ENCODE assay signal across 9 mouse cellular contexts in genomic region chr7:139119152-139119774, GRCm38 (mm10). TPM values are rescaled to one million over a fixed set of nuclear protein-coding genes. Genes with fewer than 3 reads are reported as not detected.
DNase-seq lines count a peak whose midpoint lies in the region; ATAC-seq and TF ChIP-seq lines count a peak whose summit lies in the region.
"Had no signal": no experiment of that assay in that cellular context is flagged by ENCODE, and none has a peak within 500 bp of the region (broad histone marks: within the 10 kb centered on the region; RNA-seq: fewer than 3 reads in every experiment).

No protein-coding gene starts in this region.

- H3K4me1 ChIP-seq in E14TG2a.4 (replicated peaks; ENCODE audit: low read depth, low read length) = no peaks in the 10 kb centered on the region
- H3K4me1 ChIP-seq in forebrain, embryonic 11.5 days (replicated peaks; ENCODE audit: control insufficient read depth, insufficient read depth, low read length) = no peaks in the 10 kb centered on the region
- H3K4me1 ChIP-seq in heart, postnatal 0 days (ENCODE audit: control insufficient read depth, insufficient read depth) = no peaks in the 10 kb centered on the region
- no peaks in the 10 kb centered on the region for H3K4me1 ChIP-seq in liver, postnatal 0 days (ENCODE audit: insufficient read depth)
- H3K4me1 ChIP-seq in olfactory bulb, adult 2 months (ENCODE audit: control insufficient read depth, insufficient read depth, low read length) = no peaks in the 10 kb centered on the region
- no peaks in the 10 kb centered on the region for H3K4me1 ChIP-seq in thymus, adult 2 months (replicated peaks; ENCODE audit: control insufficient read depth, insufficient read depth, low read length)

- TF ChIP-seq CTCF in E14TG2a.4 (conservative IDR thresholded peaks at IDR 0.05; ENCODE audit: low read length) = peak; percentile 75
- peak; percentile 95 for TF ChIP-seq CTCF in heart, postnatal 0 days (IDR thresholded peaks at IDR 0.05; ENCODE audit: low read depth)
- peak; percentile 84 for TF ChIP-seq CTCF in liver, postnatal 0 days (IDR thresholded peaks at IDR 0.05; ENCODE audit: low read depth)
- TF ChIP-seq CTCF in olfactory bulb, adult 2 months (IDR thresholded peaks at IDR 0.05; ENCODE audit: insufficient read depth, low read depth, low read length) = peak; percentile 85
- TF ChIP-seq CTCF in thymus, adult 2 months (IDR thresholded peaks at IDR 0.05; ENCODE audit: borderline replicate concordance, control insufficient read depth, extremely low read depth, insufficient read depth, low read length, poor library complexity) = no peak

- TF ChIP-seq POLR2A in olfactory bulb, adult 2 months (IDR thresholded peaks at IDR 0.05; ENCODE audit: insufficient read depth, low read depth, low read length) = no peak
- no peak for TF ChIP-seq POLR2A in thymus, adult 2 months (IDR thresholded peaks at IDR 0.05; ENCODE audit: control insufficient read depth, extremely low read depth, insufficient read depth, low read length, poor library complexity)

- H3K27me3 ChIP-seq in E14TG2a.4 (ENCODE audit: insufficient read depth, low read length) = peaks cover 36% of the 10 kb centered on the region
- no peaks in the 10 kb centered on the region for H3K27me3 ChIP-seq in forebrain, embryonic 11.5 days (ENCODE audit: control insufficient read depth, insufficient read depth, low read length)
- H3K27me3 ChIP-seq in heart, postnatal 0 days (ENCODE audit: control insufficient read depth, insufficient read depth, low read length) = 0 out of 2 replicates have a peak, but pooled peaks cover 8% of the 10 kb centered on the region
- H3K27me3 ChIP-seq in liver, postnatal 0 days (ENCODE audit: insufficient read depth, low read length) = no peaks in the 10 kb centered on the region
- H3K27me3 ChIP-seq in thymus, adult 2 months (ENCODE audit: control insufficient read depth, insufficient read depth, low read length) = no peaks in the 10 kb centered on the region

- H3K4me2 ChIP-seq in forebrain, embryonic 11.5 days (ENCODE audit: low read depth, low read length, severe bottlenecking) = no peak overlapping the region
- H3K4me2 ChIP-seq in heart, postnatal 0 days (ENCODE audit: low read depth, low read length) = no peak overlapping the region
- no peak overlapping the region for H3K4me2 ChIP-seq in liver, postnatal 0 days (ENCODE audit: low read depth, low read length)

- TF ChIP-seq EP300 in heart, postnatal 0 days (IDR thresholded peaks at IDR 0.05; ENCODE audit: low read depth) = no peak
- no peak for TF ChIP-seq EP300 in liver, postnatal 0 days (IDR thresholded peaks at IDR 0.05; ENCODE audit: low read depth)

- no peak overlapping the region for H3K4me3 ChIP-seq in E14TG2a.4 (replicated peaks; ENCODE audit: low read length)
- H3K4me3 ChIP-seq in forebrain, embryonic 11.5 days (ENCODE audit: low read depth, low read length) = no peak overlapping the region
- H3K4me3 ChIP-seq in heart, postnatal 0 days (ENCODE audit: low read depth, low read length) = no peak overlapping the region
- no peak overlapping the region for H3K4me3 ChIP-seq in liver, postnatal 0 days (ENCODE audit: low read depth, low read length)
- no peak overlapping the region for H3K4me3 ChIP-seq in olfactory bulb, adult 2 months (ENCODE audit: insufficient read depth, low read depth, low read length)
- no peak overlapping the region for H3K4me3 ChIP-seq in thymus, adult 2 months (ENCODE audit: control insufficient read depth, insufficient read depth, low read length)
- H3K4me3 ChIP-seq: erythroblast, embryonic 14.5 days had no signal

- H3K36me3 ChIP-seq in E14TG2a.4 (ENCODE audit: insufficient read depth, low read length) = no peaks in the 10 kb centered on the region
- no peaks in the 10 kb centered on the region for H3K36me3 ChIP-seq in forebrain, embryonic 11.5 days (ENCODE audit: control insufficient read depth, insufficient read depth, low read length)
- H3K36me3 ChIP-seq in heart, postnatal 0 days (replicated peaks; ENCODE audit: control insufficient read depth, insufficient read depth, low read length) = no peaks in the 10 kb centered on the region
- no peaks in the 10 kb centered on the region for H3K36me3 ChIP-seq in liver, postnatal 0 days (replicated peaks; ENCODE audit: insufficient read depth, low read length)
- no peaks in the 10 kb centered on the region for H3K36me3 ChIP-seq in thymus, adult 2 months (ENCODE audit: control insufficient read depth, insufficient read depth, low read length)

- peak; percentile 36 for DNase-seq in c-Kit-positive CD71-negative TER-119-negative erythroid progenitor cells, embryonic 14.5 days (ENCODE audit: low read depth)
- peak; percentile 89 for DNase-seq in forebrain, embryonic 11.5 days (ENCODE audit: low spot score)
- peak; percentile 73 for DNase-seq in heart, postnatal 0 days (ENCODE audit: low spot score)
- DNase-seq in kidney, postnatal 14 days = peak; percentile 88
- DNase-seq in liver, postnatal 0 days = peak; percentile 77
- DNase-seq in thymus, adult 2 months = peak; percentile 47

- no peak overlapping the region for H3K9ac ChIP-seq in forebrain, embryonic 11.5 days (ENCODE audit: low read length)
- H3K9ac ChIP-seq in heart, postnatal 0 days (replicated peaks; ENCODE audit: low read depth, low read length) = no peak overlapping the region
- H3K9ac ChIP-seq in liver, postnatal 0 days (replicated peaks) = no peak overlapping the region

- 50% methylated on average over 13 of the region's 13 CpGs for WGBS in forebrain, embryonic 11.5 days
- 33% methylated on average over 13 of the region's 13 CpGs for WGBS in heart, postnatal 0 days
- WGBS in liver, postnatal 0 days (ENCODE audit: insufficient replicate concordance) = 44% methylated on average over 13 of the region's 13 CpGs
- WGBS in olfactory bulb, adult 2 months = 37% methylated on average over 13 of the region's 13 CpGs
- WGBS in thymus, adult 2 months = 49% methylated on average over 13 of the region's 13 CpGs

- peak; percentile 75 for ATAC-seq in forebrain, embryonic 11.5 days (replicated peaks; ENCODE audit: low FRiP score)
- peak; percentile 49; the same call in 1 of the 2 replicates for ATAC-seq in heart, postnatal 0 days (ENCODE audit: insufficient read depth, low read depth)
- ATAC-seq in liver, postnatal 0 days = no peak

- H3K9me3 ChIP-seq in E14TG2a.4 (ENCODE audit: low read length) = no peaks in the 10 kb centered on the region
- H3K9me3 ChIP-seq in forebrain, embryonic 11.5 days (ENCODE audit: control insufficient read depth, low read length) = no peaks in the 10 kb centered on the region
- no peaks in the 10 kb centered on the region for H3K9me3 ChIP-seq in heart, postnatal 0 days (replicated peaks; ENCODE audit: control insufficient read depth, low read length)
- H3K9me3 ChIP-seq in liver, postnatal 0 days (ENCODE audit: low read length) = no peaks in the 10 kb centered on the region

- no peak overlapping the region for H3K27ac ChIP-seq in forebrain, embryonic 11.5 days (ENCODE audit: low read depth, low read length)
- no peak overlapping the region for H3K27ac ChIP-seq in heart, postnatal 0 days (ENCODE audit: low read depth)
- H3K27ac ChIP-seq in liver, postnatal 0 days (ENCODE audit: low read depth) = no peak overlapping the region
- H3K27ac ChIP-seq in olfactory bulb, adult 2 months (ENCODE audit: insufficient read depth, low read depth, low read length) = no peak overlapping the region
- H3K27ac ChIP-seq in thymus, adult 2 months (ENCODE audit: control insufficient read depth, insufficient read depth, low read length) = no peak overlapping the region

RNA-seq across cellular contexts. Expression of gene Dpysl4, which starts 33.5 kb away (rescaled TPM):
- 113 and 125 TPM in 2 replicates for polyA plus RNA-seq in forebrain, embryonic 11.5 days (2014; fragmentation: Nextera tagmentation; extraction: Ambion mirVana)
- total RNA-seq in heart, postnatal 0 days (2014; rRNA removed; ENCODE audit: low replicate concordance) = 0.11 and 4.1 TPM in 2 replicates
- polyA plus RNA-seq in heart, postnatal 0 days (2015; fragmentation: Nextera tagmentation; extraction: Ambion mirVana) = 0.75 and 1.3 TPM in 2 replicates
- polyA plus RNA-seq in liver, postnatal 0 days (2015; fragmentation: Nextera tagmentation; extraction: Ambion mirVana) = 0.04 TPM in 1 of 2 replicates, not detected in the other
- polyA plus RNA-seq in olfactory bulb, adult 2 months (2012; ENCODE audit: insufficient read depth, insufficient read length, low replicate concordance, missing spikeins) = not detected in 2 replicates
- 0.11 and 0.84 TPM in 2 replicates for polyA plus RNA-seq in thymus, adult 2 months (2012; rRNA removed)
- polyA plus RNA-seq: erythroblast, embryonic 14.5 days had no signal

Comparison
In these comparisons a context has a peak if more than half of its experiments do, and no peak if none do; other contexts are left out.
1. DNase-seq: peak in every context shown above with its lines; median percentile 89 in forebrain, embryonic 11.5 days; 88 in kidney, postnatal 14 days; 77 in liver, postnatal 0 days; 73 in heart, postnatal 0 days; 47 in thymus, adult 2 months; 36 in c-Kit-positive CD71-negative TER-119-negative erythroid progenitor cells, embryonic 14.5 days.
2. RNA of gene Dpysl4, which starts 33.5 kb away (polyA plus RNA-seq): 113 to 125 TPM in forebrain, embryonic 11.5 days and not detected in olfactory bulb, adult 2 months; 0.75 to 1.3 TPM in heart, postnatal 0 days, 0.11 to 0.84 TPM in thymus, adult 2 months and 0.04 TPM in liver, postnatal 0 days; every median in the first group is over 10 times any median in the second.